Mouse (Mus musculus) forebrain, postnatal 0 days (tissue): ENCODE measurements around the gene Fam166a. TPM values are rescaled to one million over a fixed set of nuclear protein-coding genes. Genes with fewer than 3 reads are reported as not detected.

ENCODE experiments used
- ATAC-seq: fragments of 200-750 bp; cut with Nextera tagmentation; 2 replicates; pipeline ENCODE4 v1.8.0; 2017; ENCODE audit warnings: mild to moderate bottlenecking, moderate library complexity
- DNase-seq: peaks from one replicate; pipeline ENCODE4 v3.0.0-alpha.2; 2015
- H3K27ac ChIP-seq: fragments of 300-500 bp; sonication (generic); 2 replicates; pipeline ENCODE4 v1.5.1; 2014; ENCODE audit warnings: low read depth, mild to moderate bottlenecking, antibody characterized with exemption, low read length, moderate library complexity, mixed read lengths
- H3K27me3 ChIP-seq: fragments of 300-500 bp; sonication (generic); 2 replicates; pipeline ENCODE4 v1.6.1; 2014; ENCODE audit warnings: mild to moderate bottlenecking, low read length, mixed read lengths; ENCODE audit not compliant: insufficient read depth
- H3K36me3 ChIP-seq: fragments of 300-500 bp; sonication (generic); 2 replicates; pipeline ENCODE4 v1.6.1; 2014; ENCODE audit warnings: mild to moderate bottlenecking, moderate library complexity; ENCODE audit not compliant: insufficient read depth
- H3K4me1 ChIP-seq: fragments of 300-500 bp; sonication (generic); 2 replicates; pipeline ENCODE4 v1.6.1; 2014; ENCODE audit warnings: antibody characterized with exemption; ENCODE audit not compliant: insufficient read depth
- H3K4me2 ChIP-seq: fragments of 300-500 bp; sonication (generic); 2 replicates; pipeline ENCODE4 v1.6.1; 2014; ENCODE audit warnings: low read depth, mild to moderate bottlenecking, moderate library complexity
- H3K4me3 ChIP-seq: fragments of 300-500 bp; sonication (generic); 2 replicates; pipeline ENCODE4 v1.5.1; 2014; ENCODE audit warnings: low read depth, low read length, mixed read lengths
- H3K9ac ChIP-seq: fragments of 300-500 bp; sonication (generic); 2 replicates; pipeline ENCODE4 v1.6.1; 2014; ENCODE audit warnings: mild to moderate bottlenecking
- H3K9me3 ChIP-seq: fragments of 300-500 bp; sonication (generic); 2 replicates; pipeline ENCODE4 v1.6.1; 2016; ENCODE audit warnings: low read length
- CTCF ChIP-seq: sonication (generic); IDR thresholded peaks from 2 replicates; pipeline ENCODE4 v1.5.1; 2016; ENCODE audit warnings: antibody characterized with exemption, control low read depth, low read depth
- WGBS: fragments of 180-500 bp; shearing (Covaris S2); extraction: QIAGEN DNeasy Blood & Tissue Kit; methylation state at CpG from one replicate; pipeline ENCODE4 v1.1.7; 2014; 5-methylcytosine and 5-hydroxymethylcytosine counted together
- polyA plus RNA-seq: library from polyadenylated mRNA; unstranded; fragments of >200 nt; fragmentation: Nextera tagmentation; extraction: Ambion mirVana; gene quantifications from 2 replicates; pipeline ENCODE4 v1.2.1, GENCODE M21; 2015
- total RNA-seq: library from RNA; depleted of rRNA; stranded (reverse); fragments of >200 nt; gene quantifications from 2 replicates; pipeline ENCODE4 v1.2.3, GENCODE M21; 2014

The Fam166a gene
- total and polyA plus RNA-seq, 2 experiments from 2014 or later = not detected

GRCm38 (mm10) chr2:25221331-25221772 is 2.8 kb downstream of the Fam166a start:
- no peak overlapping the region for H3K4me3 ChIP-seq
- H3K27ac ChIP-seq = no peak overlapping the region
- no peak for TF ChIP-seq CTCF
- ATAC-seq (no peak), DNase-seq (no peak)
- no peaks in the 10 kb centered on the region for H3K36me3 ChIP-seq
- no peak overlapping the region for H3K9ac ChIP-seq
- H3K27me3 ChIP-seq = no peaks in the 10 kb centered on the region
- H3K4me2 ChIP-seq = no peak overlapping the region
- 0 out of 2 replicates have a peak, but pooled peaks cover 11% of the 10 kb centered on the region for H3K4me1 ChIP-seq
- H3K9me3 ChIP-seq = no peaks in the 10 kb centered on the region
- 73% methylated on average over 5 of the region's 5 CpGs for WGBS

GRCm38 (mm10) chr2:25223681-25224491 is 5.3 kb downstream of the Fam166a start:
- H3K4me1 ChIP-seq = peaks cover 15% of the 10 kb centered on the region; the same call in 1 of the 2 replicates
- H3K27ac ChIP-seq = peak overlapping the region; percentile 92
- WGBS = 3% methylated on average over 53 of the region's 53 CpGs
- no peaks in the 10 kb centered on the region for H3K27me3 ChIP-seq
- DNase-seq = no peak
- H3K9me3 ChIP-seq = no peaks in the 10 kb centered on the region
- H3K36me3 ChIP-seq = no peaks in the 10 kb centered on the region
- peak overlapping the region; percentile 88 for H3K4me3 ChIP-seq
- no peak for TF ChIP-seq CTCF
- peak; percentile 7 for ATAC-seq
- H3K4me2 ChIP-seq = peak overlapping the region; percentile 78
- peak overlapping the region; percentile 86 for H3K9ac ChIP-seq

GRCm38 (mm10) chr2:25224492-25224765 is 5.9 kb downstream of the Fam166a start, which contains the start of gene Tubb4b:
Tubb4b (minus strand) TSS chr2:25224702.
- H3K9ac ChIP-seq = peak within 1 kb of the TSS; percentile 86
- ATAC-seq = no peak
- peak within 1 kb of the TSS; percentile 96 for H3K27ac ChIP-seq
- H3K9me3 ChIP-seq = no peaks in the 10 kb centered on the region
- H3K27me3 ChIP-seq = no peaks in the 10 kb centered on the region
- H3K4me1 ChIP-seq = peaks cover 18% of the 10 kb centered on the region; the same call in 1 of the 2 replicates
- 3% methylated on average over 17 of the region's 17 CpGs for WGBS
- peak; percentile 60 for TF ChIP-seq CTCF
- DNase-seq = no peak
- peak within 1 kb of the TSS; percentile 78 for H3K4me2 ChIP-seq
- H3K36me3 ChIP-seq = no peaks in the 10 kb centered on the region
- peak within 1 kb of the TSS; percentile 88 for H3K4me3 ChIP-seq

- no peaks in the 10 kb centered on the region for H3K9me3 ChIP-seq
- WGBS = 2% methylated on average over 41 of the region's 41 CpGs
- H3K9ac ChIP-seq = peak overlapping the region; percentile 63
- peaks cover 18% of the 10 kb centered on the region; the same call in 1 of the 2 replicates for H3K4me1 ChIP-seq
- peak overlapping the region; percentile 88 for H3K4me3 ChIP-seq
- ATAC-seq (peak; percentile 96), DNase-seq (peak; percentile 100)
- no peaks in the 10 kb centered on the region for H3K27me3 ChIP-seq
- H3K36me3 ChIP-seq = no peaks in the 10 kb centered on the region
- H3K4me2 ChIP-seq = peak overlapping the region; percentile 58
- 0 out of 2 replicates have a peak, but pooled peaks have one; percentile 11 for TF ChIP-seq CTCF
- peak overlapping the region; percentile 96 for H3K27ac ChIP-seq
Observed at GRCm38 (mm10) chr2:25224766-25225752, 6.5 kb downstream of the Fam166a start.

GRCm38 (mm10) chr2:25225811-25226379 is 7.3 kb downstream of the Fam166a start:
- H3K4me2 ChIP-seq = peak overlapping the region; percentile 58; the same call in 1 of the 2 replicates

GRCm38 (mm10) chr2:25226864-25227263 is 8.3 kb downstream of the Fam166a start:
- 83% methylated on average over 5 of the region's 5 CpGs for WGBS
- Histone ChIP-seq H3K27me3 (no peaks in the 10 kb centered on the region), H3K9me3 (no peaks in the 10 kb centered on the region), H3K4me2 (no peak overlapping the region), H3K9ac (no peak overlapping the region), H3K4me1 (peaks cover 18% of the 10 kb centered on the region; the same call in 1 of the 2 replicates), H3K27ac (no peak overlapping the region; the same call in 1 of the 2 replicates), H3K4me3 (no peak overlapping the region), H3K36me3 (no peaks in the 10 kb centered on the region)
- DNase-seq (no peak), ATAC-seq (no peak)
- no peak for TF ChIP-seq CTCF

More at GRCm38 (mm10) chr2:25225811-25226379, 7.3 kb downstream of the Fam166a start:
- Histone ChIP-seq H3K9me3 (no peaks in the 10 kb centered on the region), H3K4me1 (peaks cover 18% of the 10 kb centered on the region; the same call in 1 of the 2 replicates), H3K36me3 (no peaks in the 10 kb centered on the region), H3K27me3 (no peaks in the 10 kb centered on the region), H3K27ac (peak overlapping the region; percentile 96), H3K4me3 (no peak overlapping the region), H3K9ac (no peak overlapping the region)
- ATAC-seq (no peak), DNase-seq (no peak)
- TF ChIP-seq CTCF = no peak
- 73% methylated on average over 8 of the region's 8 CpGs for WGBS
